Mouse (Mus musculus) lung, adult 10 weeks (tissue): ENCODE data around the gene Gcsam. TPM values are rescaled to one million over a fixed set of nuclear protein-coding genes. Genes with fewer than 3 reads are reported as not detected.

Experiments
- polyA plus RNA-seq: library from polyadenylated mRNA; stranded (reverse); fragments of 350-450 nt; fragmentation: Illumina TruSeq; extraction: RNeasy Lipid Tissue Mini Kit (QIAGEN cat#74804); gene quantifications from one replicate; pipeline ENCODE4 v1.2.3, GENCODE M21; 2014; ENCODE audit warnings: low read depth, low replicate concordance; ENCODE audit not compliant: insufficient read depth

The Gcsam gene
- polyA plus RNA-seq, result 0.74 TPM

GRCm38 (mm10) chr16:45610267-45610666, at the start of gene Gcsam:
TSS of gene Gcsam (plus strand) at chr16:45610380.

GRCm38 (mm10) chr16:45653934-45654332, 43.8 kb downstream of the Gcsam start, which contains the start of gene BC016579:
TSS of gene BC016579 (minus strand) at chr16:45654068.

Other genes with a start within 250 kb of the Gcsam start
- gene Cd200, start 201.3 kb upstream of the Gcsam start, polyA plus RNA-seq, result 386 TPM
- gene Gm609, start 117.4 kb upstream of the Gcsam start, polyA plus RNA-seq, result not detected
- not detected for gene Gm17783, start 78.3 kb upstream of the Gcsam start, polyA plus RNA-seq
- gene Slc9c1, start 75.1 kb upstream of the Gcsam start, polyA plus RNA-seq, result not detected
- gene BC016579, start 43.7 kb downstream of the Gcsam start, polyA plus RNA-seq, result 0.28 TPM
- gene Tmprss7, start 83.3 kb downstream of the Gcsam start, polyA plus RNA-seq, result not detected
- gene Tagln3, start 114.2 kb downstream of the Gcsam start, polyA plus RNA-seq, result 0.52 TPM
- gene Abhd10, start 132.6 kb downstream of the Gcsam start, polyA plus RNA-seq, result 9.7 TPM